Mouse (Mus musculus): Measurements from ENCODE around the gene Ms4a5. TPM values are rescaled to one million over a fixed set of nuclear protein-coding genes. Genes with fewer than 3 reads are reported as not detected.
"Not testable (repeated sequence)": the region's sequence is repeated elsewhere in the genome, so short reads cannot be mapped to it uniquely, and the experiment has no call there.

The Ms4a5 gene
- not detected in 2 replicates for polyA plus RNA-seq (2015; fragmentation: Nextera tagmentation; extraction: Ambion mirVana)

GRCm38 (mm10) chr19:11283773-11284172 is at the start of gene Ms4a5:
Ms4a5 (minus strand) TSS chr19:11283873.
- Histone ChIP-seq H3K9me3 (no peaks in the 10 kb centered on the region), H3K4me3 (replicated peaks) (no peak within 1 kb of the TSS), H3K36me3 (no peaks in the 10 kb centered on the region), H3K4me2 (replicated peaks) (no peak within 1 kb of the TSS), H3K9ac (replicated peaks) (no peak within 1 kb of the TSS), H3K27ac (no peak within 1 kb of the TSS), H3K4me1 (replicated peaks) (no peaks in the 10 kb centered on the region), H3K27me3 (no peaks in the 10 kb centered on the region)
- WGBS: 96% methylated on average over 2 of the region's 2 CpGs
- no peak for ATAC-seq

GRCm38 (mm10) chr19:11321123-11321522 is 37.5 kb upstream of the Ms4a5 start:
- H3K36me3 ChIP-seq: no peaks in the 10 kb centered on the region
- H3K27ac ChIP-seq: no peak overlapping the region
- no peak overlapping the region for H3K4me3 ChIP-seq (replicated peaks)
- ATAC-seq: no peak
- H3K4me2 ChIP-seq (replicated peaks): no peak overlapping the region
- H3K9me3 ChIP-seq: no peaks in the 10 kb centered on the region
- H3K9ac ChIP-seq (replicated peaks): no peak overlapping the region
- no peaks in the 10 kb centered on the region for H3K4me1 ChIP-seq (replicated peaks)
- WGBS: 84% methylated on average over 1 of the region's 1 CpGs
- H3K27me3 ChIP-seq: no peaks in the 10 kb centered on the region

GRCm38 (mm10) chr19:11316786-11317185 is 33.1 kb upstream of the Ms4a5 start:
- ATAC-seq: no peak

DNA sequence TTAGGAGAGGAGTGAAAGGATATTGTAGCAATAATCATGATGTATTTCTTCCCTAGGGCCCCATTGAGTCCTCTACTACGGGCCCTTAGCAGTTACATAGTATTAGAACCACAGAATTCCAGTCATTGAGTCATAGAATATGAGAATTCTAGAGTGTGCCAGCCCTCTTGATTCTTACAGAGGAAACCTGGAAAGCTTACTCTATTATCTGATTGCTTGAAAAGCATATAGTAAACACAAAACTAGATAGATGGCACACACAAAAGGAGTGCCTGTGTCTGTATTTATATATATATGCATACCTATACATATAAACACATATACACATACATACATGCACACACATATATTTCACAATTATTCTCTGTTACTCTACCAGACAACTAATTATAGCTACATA is 30.7 kb upstream of the Ms4a5 start, which contains the start of gene Ms4a14:
Gene Ms4a14 (minus strand): TSS at position 101 of the 400 bp plus-strand sequence.
- H3K9ac ChIP-seq (replicated peaks): no peak within 1 kb of the TSS
- no peaks in the 10 kb centered on the region for H3K9me3 ChIP-seq
- no peak within 1 kb of the TSS for H3K4me2 ChIP-seq (replicated peaks)
- ATAC-seq: no peak
- H3K36me3 ChIP-seq: no peaks in the 10 kb centered on the region
- WGBS: 76% methylated on average over 1 of the region's 1 CpGs
- no peak within 1 kb of the TSS for H3K27ac ChIP-seq
- no peak within 1 kb of the TSS for H3K4me3 ChIP-seq (replicated peaks)
- H3K27me3 ChIP-seq: no peaks in the 10 kb centered on the region
- H3K4me1 ChIP-seq (replicated peaks): no peaks in the 10 kb centered on the region

More at GRCm38 (mm10) chr19:11316786-11317185, 33.1 kb upstream of the Ms4a5 start:
- H3K9me3 ChIP-seq: no peaks in the 10 kb centered on the region
- H3K4me1 ChIP-seq (replicated peaks): no peaks in the 10 kb centered on the region
- H3K4me2 ChIP-seq (replicated peaks): no peak overlapping the region
- WGBS: 92% methylated on average over 4 of the region's 4 CpGs
- no peak overlapping the region for H3K9ac ChIP-seq (replicated peaks)
- H3K4me3 ChIP-seq (replicated peaks): no peak overlapping the region
- H3K27ac ChIP-seq: no peak overlapping the region
- H3K27me3 ChIP-seq: no peaks in the 10 kb centered on the region
- no peaks in the 10 kb centered on the region for H3K36me3 ChIP-seq

GRCm38 (mm10) chr19:11308888-11309287 is 25.2 kb upstream of the Ms4a5 start:
- H3K9me3 ChIP-seq: no peaks in the 10 kb centered on the region
- H3K27ac ChIP-seq: no peak overlapping the region
- ATAC-seq: no peak
- H3K27me3 ChIP-seq: no peaks in the 10 kb centered on the region
- no peaks in the 10 kb centered on the region for H3K4me1 ChIP-seq (replicated peaks)
- H3K9ac ChIP-seq (replicated peaks): no peak overlapping the region
- no peaks in the 10 kb centered on the region for H3K36me3 ChIP-seq
- no peak overlapping the region for H3K4me2 ChIP-seq (replicated peaks)
- H3K4me3 ChIP-seq (replicated peaks): no peak overlapping the region

DNA sequence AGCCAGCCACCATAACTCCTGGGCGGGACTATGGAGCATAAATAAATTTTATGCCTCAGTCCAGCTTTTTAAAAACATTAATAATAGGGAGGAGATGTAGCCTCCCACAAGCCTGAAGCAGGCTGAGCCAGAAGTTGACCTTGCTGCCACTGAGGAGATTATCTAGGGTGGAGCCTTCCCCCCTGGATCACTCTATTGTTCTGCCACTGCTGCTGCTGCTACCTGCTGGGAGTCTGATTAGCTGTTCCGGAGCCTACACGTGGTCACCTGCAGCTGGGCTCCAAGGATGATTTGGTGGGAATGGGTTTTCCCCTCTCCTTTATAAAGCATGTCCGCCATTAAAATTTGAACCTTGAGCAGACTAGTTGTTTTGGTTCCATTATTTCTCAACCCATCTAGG is 15.9 kb upstream of the Ms4a5 start:
- H3K9ac ChIP-seq (replicated peaks); H3K4me2 ChIP-seq (replicated peaks); H3K27me3 ChIP-seq; H3K27ac ChIP-seq; H3K4me1 ChIP-seq (replicated peaks); H3K4me3 ChIP-seq (replicated peaks); ATAC-seq; H3K9me3 ChIP-seq; H3K36me3 ChIP-seq: not testable (repeated sequence)
- WGBS: 31% methylated on average over 4 of the region's 4 CpGs

DNA sequence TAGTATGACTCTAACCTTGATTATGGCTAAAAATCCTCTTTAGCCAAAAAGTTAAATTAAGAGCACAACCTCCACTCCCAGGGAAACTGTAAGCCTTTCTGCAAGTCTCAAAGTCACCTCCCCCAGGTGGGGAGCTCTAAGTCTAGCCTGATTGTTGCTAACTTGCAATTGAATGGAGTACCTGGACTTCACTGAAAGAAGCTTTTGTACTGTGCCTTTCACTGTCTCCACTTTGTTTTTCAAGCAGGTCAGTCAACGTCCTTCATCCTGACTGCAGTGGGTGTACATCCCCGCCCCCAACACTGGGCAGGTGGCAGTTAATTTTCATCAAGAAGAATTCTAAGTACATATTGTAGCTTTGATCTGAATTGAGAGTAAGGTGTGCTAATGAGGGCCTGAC is 15.3 kb upstream of the Ms4a5 start:
- H3K4me3 ChIP-seq (replicated peaks): no peak overlapping the region
- H3K27ac ChIP-seq: no peak overlapping the region
- H3K27me3 ChIP-seq: no peaks in the 10 kb centered on the region
- H3K4me2 ChIP-seq (replicated peaks): no peak overlapping the region
- WGBS: 30% methylated on average over 2 of the region's 2 CpGs
- H3K9me3 ChIP-seq: no peaks in the 10 kb centered on the region
- H3K36me3 ChIP-seq: no peaks in the 10 kb centered on the region
- H3K4me1 ChIP-seq (replicated peaks): no peaks in the 10 kb centered on the region
- no peak for ATAC-seq
- no peak overlapping the region for H3K9ac ChIP-seq (replicated peaks)

DNA sequence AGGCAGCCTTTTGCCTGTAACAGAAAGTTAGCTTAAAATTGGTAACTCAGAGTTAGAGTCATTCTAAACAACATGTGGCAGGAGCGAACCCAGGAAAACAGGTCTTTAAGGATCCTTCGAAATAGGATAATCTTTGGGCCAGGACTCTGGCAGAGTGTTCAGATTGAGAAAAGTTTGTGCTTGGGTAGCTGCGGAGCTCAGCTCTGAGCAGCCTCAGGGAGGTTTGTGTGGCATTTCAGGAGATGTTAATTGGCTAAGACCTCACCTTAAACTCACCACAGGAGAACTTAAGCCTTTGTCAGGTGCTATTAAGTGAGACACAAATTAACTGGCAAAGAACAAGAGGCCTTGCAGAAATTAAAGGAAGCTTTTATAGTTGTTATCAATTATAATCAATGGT is 9.9 kb upstream of the Ms4a5 start:
- not testable (repeated sequence) for H3K27ac ChIP-seq; ATAC-seq; H3K9me3 ChIP-seq; H3K4me1 ChIP-seq (replicated peaks); H3K9ac ChIP-seq (replicated peaks); H3K36me3 ChIP-seq; H3K27me3 ChIP-seq
- Histone ChIP-seq H3K4me2 (replicated peaks) (peak overlapping the region; percentile 54), H3K4me3 (replicated peaks) (peak overlapping the region; percentile 38)
- WGBS: 13% methylated on average over 3 of the region's 3 CpGs

- 0 out of 2 replicates have a peak overlapping the region, but pooled peaks have one; percentile 41 for H3K9ac ChIP-seq (replicated peaks)
These were observed 9.3 kb upstream of the Ms4a5 start for GRCm38 (mm10) chr19:11292990-11293389.

DNA sequence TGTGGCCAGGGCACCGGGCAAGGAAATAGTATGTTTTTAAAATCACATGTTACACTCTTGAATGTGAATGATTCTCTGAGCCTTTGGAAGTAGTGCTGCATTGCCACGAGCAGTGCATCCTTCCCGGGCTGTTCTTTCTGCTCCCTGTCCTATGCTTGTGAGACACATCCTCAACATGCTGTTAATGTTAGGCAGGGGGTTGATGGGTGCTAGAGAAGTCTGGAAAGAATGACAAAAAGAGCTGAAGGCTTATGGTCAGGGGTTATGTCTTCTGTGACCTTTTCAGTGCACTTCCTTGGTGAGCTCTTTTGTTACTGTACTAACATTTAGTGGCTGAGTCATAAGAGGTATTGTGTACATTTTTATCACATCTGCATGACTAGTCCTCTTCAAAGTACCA is 3.5 kb downstream of the Ms4a5 start:
- no peak overlapping the region for H3K4me3 ChIP-seq (replicated peaks)
- WGBS: 85% methylated on average over 3 of the region's 3 CpGs

More at GRCm38 (mm10) chr19:11292990-11293389, 9.3 kb upstream of the Ms4a5 start:
- 10% methylated on average over 12 of the region's 12 CpGs for WGBS
- H3K27ac ChIP-seq: no peak overlapping the region
- H3K9me3 ChIP-seq: no peaks in the 10 kb centered on the region
- peak overlapping the region; percentile 54 for H3K4me2 ChIP-seq (replicated peaks)
- ATAC-seq: no peak
- H3K36me3 ChIP-seq: no peaks in the 10 kb centered on the region
- H3K4me3 ChIP-seq (replicated peaks): peak overlapping the region; percentile 38
- no peaks in the 10 kb centered on the region for H3K27me3 ChIP-seq
- H3K4me1 ChIP-seq (replicated peaks): no peaks in the 10 kb centered on the region

GRCm38 (mm10) chr19:11276431-11276830 is 7.2 kb downstream of the Ms4a5 start:
- H3K27ac ChIP-seq: no peak overlapping the region
- H3K4me1 ChIP-seq (replicated peaks): no peaks in the 10 kb centered on the region
- no peaks in the 10 kb centered on the region for H3K9me3 ChIP-seq
- no peaks in the 10 kb centered on the region for H3K36me3 ChIP-seq
- 68% methylated on average over 5 of the region's 5 CpGs for WGBS
- no peak overlapping the region for H3K9ac ChIP-seq (replicated peaks)
- H3K4me2 ChIP-seq (replicated peaks): no peak overlapping the region
- ATAC-seq: 0 out of 2 replicates have a peak, but pooled peaks have one; percentile 48
- H3K27me3 ChIP-seq: no peaks in the 10 kb centered on the region
- H3K4me3 ChIP-seq (replicated peaks): no peak overlapping the region

More for the DNA sequence above, 3.5 kb downstream of the Ms4a5 start:
- Histone ChIP-seq H3K27ac (no peak overlapping the region), H3K9me3 (no peaks in the 10 kb centered on the region), H3K27me3 (no peaks in the 10 kb centered on the region), H3K9ac (replicated peaks) (no peak overlapping the region), H3K36me3 (no peaks in the 10 kb centered on the region), H3K4me1 (replicated peaks) (no peaks in the 10 kb centered on the region), H3K4me2 (replicated peaks) (no peak overlapping the region)
- no peak for ATAC-seq

DNA sequence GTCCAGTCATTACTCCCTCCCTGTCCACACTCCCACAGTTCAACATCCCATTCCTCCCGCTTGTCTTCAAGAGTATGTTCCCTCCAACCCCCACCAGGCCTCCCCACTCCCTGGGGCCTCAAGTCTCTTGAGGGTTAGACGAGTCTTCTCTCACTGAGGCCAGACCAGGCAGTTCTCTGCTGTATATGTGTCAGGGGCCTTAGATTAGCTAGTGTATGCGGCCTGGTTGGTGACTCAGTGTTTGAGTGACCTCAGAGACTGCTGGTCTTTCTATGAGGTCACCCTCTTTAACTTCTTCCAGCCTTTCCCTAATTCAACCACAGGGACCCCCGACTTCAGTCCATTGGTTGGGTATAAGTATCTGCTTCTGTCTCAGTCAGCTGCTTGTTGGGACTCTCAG is 16.7 kb downstream of the Ms4a5 start:
- H3K27ac ChIP-seq: no peak overlapping the region
- no peaks in the 10 kb centered on the region for H3K27me3 ChIP-seq
- no peaks in the 10 kb centered on the region for H3K9me3 ChIP-seq
- 86% methylated on average over 4 of the region's 4 CpGs for WGBS
- H3K4me1 ChIP-seq (replicated peaks): no peaks in the 10 kb centered on the region
- H3K9ac ChIP-seq (replicated peaks): no peak overlapping the region
- no peak overlapping the region for H3K4me2 ChIP-seq (replicated peaks)
- no peak overlapping the region for H3K4me3 ChIP-seq (replicated peaks)
- no peak for ATAC-seq
- H3K36me3 ChIP-seq: no peaks in the 10 kb centered on the region

Data from midbrain, embryonic 13.5 days (tissue).